Mouse (Mus musculus): ENCODE measurements around the gene Carmil2. TPM values are rescaled to one million over a fixed set of nuclear protein-coding genes. Genes with fewer than 3 reads are reported as not detected.
A peak's percentile ranks its signal among the peaks of the same experiment; 100 is the strongest.

The Carmil2 gene
- total RNA-seq, 2 experiments from 2014 or later, result 1.1 TPM; not detected in 1

DNA sequence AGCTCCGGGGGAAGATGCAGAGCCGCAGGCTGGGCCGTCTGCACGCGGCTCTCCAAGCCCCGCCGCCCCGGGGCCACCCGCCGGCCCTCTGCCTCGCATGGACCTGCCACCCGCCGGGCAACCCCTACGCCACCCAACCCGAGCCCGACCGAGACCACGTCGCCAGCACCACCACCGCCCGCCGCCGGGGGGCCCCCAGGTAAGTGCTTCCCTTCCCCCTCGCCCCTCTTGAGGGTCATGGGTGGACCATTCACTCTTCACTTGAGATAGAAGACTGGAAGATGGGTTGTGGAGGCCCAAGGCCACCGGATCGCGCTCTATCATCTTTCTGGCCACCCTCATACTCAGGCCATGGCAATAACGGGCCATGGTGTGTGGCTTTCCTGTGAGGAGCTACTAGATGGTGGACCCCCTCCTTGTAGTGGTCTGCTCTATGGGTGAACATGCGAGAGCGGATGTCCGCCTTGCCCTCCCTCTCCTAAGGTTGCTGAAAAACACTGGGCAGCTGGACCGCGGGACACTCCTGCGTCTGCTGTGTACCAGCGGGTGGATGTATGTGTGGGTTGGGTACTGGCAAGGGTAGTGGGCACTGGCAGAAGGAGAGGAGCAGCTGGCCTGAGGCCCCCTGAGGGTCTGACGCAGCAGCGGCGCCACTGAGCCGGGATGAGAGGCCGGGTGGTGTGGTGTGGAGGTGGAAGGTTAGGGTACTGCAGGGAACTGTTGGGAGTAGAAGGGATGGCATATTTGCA, 8.2 kb downstream of the Carmil2 start:
- DNase-seq, result no peak

DNA sequence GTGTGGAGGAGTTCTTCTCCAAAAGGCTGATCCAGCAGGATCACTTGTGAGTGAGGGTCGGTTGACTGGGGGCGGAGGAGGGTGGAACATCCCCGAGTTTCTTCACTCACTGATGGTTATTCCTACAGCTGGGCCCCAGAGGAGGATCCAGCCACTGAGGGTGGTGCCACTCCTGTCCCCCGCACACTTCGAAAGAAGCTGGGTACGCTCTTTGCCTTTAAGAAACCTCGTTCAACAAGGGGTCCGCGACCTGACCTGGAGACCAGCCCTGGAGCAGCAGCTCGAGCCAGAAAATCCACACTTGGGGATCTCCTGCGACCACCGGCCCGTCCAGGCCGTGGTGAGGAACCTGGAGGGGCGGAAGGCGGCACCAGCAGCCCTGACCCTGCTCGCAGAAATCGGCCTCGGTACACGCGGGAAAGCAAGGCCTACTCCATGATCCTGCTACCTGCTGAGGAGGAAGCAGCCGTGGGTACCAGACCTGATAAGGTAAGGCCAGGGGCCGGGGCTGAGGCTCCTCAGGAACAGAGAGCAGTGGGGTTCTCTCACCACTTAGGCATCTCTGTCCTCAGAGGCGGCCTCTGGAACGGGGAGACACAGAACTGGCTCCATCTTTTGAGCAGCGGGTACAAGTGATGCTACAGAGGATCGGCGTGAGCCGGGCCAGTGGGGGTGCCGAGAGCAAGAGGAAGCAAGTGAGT, 9.2 kb downstream of the Carmil2 start:
- intact Hi-C loops (cut with DNase I), result no loop called here
- no peak for DNase-seq

More for the DNA sequence above, 8.2 kb downstream of the Carmil2 start:
- intact Hi-C loops (cut with DNase I), result no loop called here

DNA sequence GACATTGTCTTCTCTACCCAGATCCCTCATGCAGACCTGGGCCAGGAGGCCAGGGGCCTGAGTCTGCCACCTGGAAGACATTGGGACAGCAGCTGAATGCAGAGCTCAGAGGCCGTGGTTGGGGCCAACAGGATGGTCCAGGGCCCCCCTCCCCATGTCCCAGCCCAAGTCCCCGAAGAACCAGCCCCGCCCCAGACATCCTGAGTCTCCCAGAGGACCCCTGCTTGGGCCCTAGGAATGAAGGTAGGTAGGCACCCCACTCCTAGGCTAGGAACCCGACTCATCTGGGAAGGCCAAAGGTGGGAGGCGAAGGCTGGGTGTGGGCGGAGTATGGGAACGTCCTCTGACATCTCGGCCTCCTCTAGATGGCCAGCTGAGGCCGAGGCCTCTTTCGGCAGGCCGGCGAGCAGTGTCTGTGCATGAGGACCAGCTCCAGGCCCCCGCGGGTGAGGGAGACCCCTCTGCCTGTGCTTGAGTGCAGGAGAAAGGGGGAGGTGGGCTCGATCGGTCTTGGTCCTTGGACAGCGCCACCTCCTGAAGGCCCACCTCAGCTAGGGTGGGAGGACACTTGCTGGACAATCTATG, 11.2 kb downstream of the Carmil2 start:
- intact Hi-C loops (cut with DNase I), result no loop called here

DNA sequence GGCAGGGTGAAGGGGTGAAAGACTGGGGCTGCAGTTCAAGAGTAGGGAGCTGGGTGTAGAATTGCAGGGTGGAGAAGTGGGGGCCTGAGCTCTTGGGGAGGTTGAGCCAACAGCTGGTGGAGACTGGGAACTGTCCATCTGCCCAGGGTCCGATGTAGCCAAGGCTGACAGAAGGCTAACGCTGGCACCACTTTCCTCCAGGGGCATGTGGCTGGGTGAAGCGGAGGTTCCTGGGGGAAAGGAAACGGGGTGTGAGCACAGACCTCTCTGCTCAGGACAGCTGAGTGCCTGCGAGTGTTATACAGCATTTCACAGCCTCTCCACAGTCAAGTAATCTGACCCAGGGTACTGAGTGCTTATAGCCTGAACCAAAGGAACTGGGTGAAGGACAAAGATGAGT, 12.7 kb downstream of the Carmil2 start:
- intact Hi-C loops (cut with DNase I), result no loop called here
- DNase-seq, result no peak

More for the DNA sequence above, 11.2 kb downstream of the Carmil2 start:
- DNase-seq, result no peak

DNA sequence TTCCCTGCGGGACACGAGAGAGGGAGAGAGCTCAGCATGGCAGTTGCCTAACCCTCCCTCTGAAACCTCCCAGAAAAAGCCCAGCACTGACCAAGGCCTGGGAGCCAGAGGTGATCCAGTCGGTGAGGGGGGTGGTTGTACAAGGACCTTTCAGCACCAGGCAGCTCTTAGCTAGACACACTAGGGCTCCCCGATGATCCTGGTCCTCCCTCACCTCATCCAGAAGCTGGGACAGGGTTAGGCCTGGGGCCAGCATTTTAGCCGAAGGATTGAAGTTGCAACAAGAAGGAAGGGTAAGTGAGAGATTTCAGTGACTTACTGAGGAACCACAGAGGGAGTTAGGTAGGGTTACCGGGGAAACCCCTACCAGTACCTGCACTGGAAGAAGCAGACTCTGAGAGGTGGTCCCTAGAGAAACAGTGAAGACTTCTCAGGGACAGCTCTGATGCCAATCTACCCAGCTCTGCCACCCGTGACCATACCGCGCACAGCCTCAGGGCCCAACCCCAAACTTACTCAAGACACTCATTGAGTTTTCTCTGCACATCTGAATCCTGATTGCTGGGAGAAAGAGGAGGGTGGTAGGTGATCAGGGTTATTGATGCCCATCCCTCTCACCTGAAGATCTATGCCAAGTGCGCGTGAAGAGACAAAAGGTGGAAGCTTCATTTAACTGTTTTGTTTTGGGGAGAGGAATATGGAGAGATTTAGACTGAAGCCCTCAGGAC, 13.6 kb downstream of the Carmil2 start:
- no peak for DNase-seq
- intact Hi-C loops (cut with DNase I), result no loop called here

DNA sequence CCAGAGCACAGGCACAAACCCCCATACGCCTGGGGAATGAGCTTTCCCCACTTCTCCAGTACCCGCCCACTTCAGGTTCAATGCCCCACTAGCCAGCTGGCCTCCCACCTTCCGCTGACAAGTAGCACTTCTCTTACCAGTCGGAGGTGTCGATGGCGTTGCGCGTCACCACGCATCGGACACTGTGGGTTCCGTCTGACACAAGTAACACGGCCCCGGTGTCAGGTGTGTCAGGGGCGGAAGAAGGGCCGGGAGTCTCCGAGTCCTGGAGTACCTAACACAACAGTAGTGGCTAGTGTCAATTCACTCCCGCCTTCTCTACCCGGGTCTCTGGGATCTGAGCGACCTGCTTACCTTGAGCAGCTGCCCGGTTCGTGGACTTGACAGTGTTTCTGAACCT, 14.5 kb downstream of the Carmil2 start:
- intact Hi-C loops (cut with DNase I), result no loop called here
- DNase-seq, result no peak

DNA sequence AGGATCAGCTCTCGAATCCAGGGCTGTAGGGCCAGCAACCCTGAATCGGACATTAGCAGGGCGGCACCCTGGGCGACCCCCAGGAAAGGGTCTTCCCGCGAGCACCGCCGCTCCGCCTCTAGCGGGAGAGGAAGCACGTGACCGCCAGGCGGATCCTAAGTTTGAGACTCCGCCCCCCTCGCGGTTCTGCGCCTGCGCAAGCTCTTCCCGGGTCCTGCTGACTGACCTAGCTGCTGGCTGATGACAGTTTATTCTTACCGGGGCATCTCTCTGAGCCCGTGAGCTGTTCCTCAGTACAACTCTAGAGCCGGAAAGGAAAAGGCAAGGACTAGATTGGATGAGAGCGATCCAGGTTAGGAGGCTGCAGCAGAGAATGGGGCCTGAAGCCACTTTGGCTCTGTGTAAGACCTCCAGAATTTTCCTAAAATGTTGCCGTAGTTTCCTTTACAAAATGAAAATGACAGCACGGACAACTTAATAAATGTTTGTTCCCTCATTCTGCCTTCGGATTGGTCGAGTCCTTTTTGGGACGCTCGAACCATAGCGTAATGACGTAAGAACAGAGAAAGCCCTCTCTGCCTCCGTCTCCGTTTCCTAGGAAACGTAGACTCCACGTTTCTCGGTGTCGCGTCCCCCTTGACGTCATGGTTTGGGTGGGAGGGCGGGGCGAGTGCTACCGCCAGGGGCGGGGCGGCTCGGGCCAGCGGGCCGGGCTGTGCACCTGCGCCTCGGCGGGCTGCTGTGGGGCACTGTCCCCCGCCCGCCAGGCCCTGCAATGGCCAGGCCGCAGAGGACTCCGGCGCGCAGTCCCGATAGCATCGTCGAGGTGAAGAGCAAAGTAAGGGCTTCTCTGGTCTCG, 15.1 kb downstream of the Carmil2 start, which contains the start of the genes Acd and Pard6a:
Gene Acd (minus strand): TSS at position 137 of the 859 bp plus-strand sequence.
Gene Pard6a (plus strand): TSS at position 183 of the 859 bp plus-strand sequence.
- intact Hi-C loops (cut with DNase I), result no loop called here
- DNase-seq, result peak; percentile 93 to 95

DNA sequence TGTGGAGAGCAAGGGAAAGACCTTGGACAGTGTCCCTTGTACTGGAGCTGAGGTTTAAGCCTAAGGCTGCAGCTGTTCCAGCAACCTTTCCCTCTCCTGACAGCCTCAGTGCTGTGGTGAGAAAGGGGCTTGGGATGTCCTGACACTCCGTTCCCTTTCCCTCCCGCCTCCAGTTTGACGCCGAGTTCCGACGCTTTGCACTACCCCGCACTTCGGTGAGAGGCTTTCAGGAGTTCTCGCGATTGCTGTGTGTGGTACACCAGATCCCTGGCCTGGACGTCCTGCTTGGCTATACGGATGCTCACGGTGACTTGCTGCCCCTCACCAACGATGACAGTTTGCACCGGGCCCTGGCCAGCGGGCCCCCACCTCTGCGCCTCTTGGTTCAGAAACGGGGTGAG, 15.9 kb downstream of the Carmil2 start:
- DNase-seq, result no peak
- intact Hi-C loops (cut with DNase I), result no loop called here

DNA sequence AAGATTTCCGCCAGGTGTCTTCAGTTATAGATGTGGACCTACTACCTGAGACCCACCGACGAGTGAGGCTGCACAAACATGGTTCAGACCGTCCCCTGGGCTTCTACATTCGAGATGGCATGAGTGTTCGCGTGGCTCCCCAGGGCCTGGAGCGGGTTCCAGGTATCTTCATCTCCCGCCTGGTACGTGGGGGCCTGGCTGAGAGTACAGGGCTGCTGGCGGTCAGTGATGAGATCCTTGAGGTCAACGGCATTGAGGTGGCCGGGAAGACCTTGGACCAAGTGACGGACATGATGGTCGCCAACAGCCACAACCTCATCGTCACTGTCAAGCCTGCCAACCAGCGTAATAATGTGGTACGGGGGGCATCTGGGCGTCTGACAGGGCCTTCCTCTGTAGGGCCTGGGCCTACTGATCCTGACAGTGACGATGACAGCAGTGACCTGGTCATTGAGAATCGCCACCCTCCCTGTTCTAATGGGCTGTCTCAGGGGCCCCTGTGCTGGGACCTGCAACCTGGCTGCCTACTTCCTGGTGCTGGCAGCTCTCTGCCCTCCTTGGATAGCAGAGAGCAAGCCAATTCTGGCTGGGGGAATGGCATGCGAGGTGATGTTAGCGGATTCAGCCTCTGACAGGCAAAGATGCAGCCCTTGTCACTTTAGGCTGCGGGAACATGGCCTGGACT, 16.8 kb downstream of the Carmil2 start:
- no peak for DNase-seq
- intact Hi-C loops (cut with DNase I), result no loop called here

DNA sequence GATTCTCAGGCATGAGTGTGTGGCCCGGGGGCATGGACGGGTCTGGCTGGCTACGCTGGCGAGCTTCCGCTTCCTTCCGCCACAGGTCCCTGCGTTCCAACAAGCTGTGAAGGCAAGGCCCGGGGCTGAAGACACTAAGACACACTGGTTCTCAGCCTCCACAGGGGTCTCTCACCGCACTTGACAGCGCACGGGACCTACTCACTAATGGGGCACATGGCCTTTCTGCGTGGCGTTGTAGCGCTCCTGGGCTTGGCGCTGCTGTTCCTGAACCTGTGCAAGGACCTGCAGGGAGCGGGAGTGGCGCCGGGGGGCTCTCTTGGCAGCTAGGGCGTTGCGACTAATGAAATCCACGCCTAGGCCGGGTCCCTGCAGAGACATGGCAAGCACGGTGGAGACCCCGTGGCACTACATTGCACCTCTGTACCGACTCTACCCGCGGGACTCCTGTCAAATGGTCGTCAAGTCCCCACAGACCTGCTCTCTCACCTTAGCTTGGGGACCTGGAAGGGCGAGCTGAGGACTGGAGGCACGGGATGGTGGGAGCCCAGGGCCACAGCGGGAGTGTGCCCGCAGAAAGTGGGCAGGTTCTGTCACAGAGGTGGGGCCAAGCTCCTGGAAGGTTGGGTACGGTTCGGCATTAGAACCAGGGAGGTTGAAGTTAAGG, 18.2 kb downstream of the Carmil2 start:
- DNase-seq, result peak in 1 of 2 experiments; percentile 8
- intact Hi-C loops (cut with DNase I), result no loop called here

DNA sequence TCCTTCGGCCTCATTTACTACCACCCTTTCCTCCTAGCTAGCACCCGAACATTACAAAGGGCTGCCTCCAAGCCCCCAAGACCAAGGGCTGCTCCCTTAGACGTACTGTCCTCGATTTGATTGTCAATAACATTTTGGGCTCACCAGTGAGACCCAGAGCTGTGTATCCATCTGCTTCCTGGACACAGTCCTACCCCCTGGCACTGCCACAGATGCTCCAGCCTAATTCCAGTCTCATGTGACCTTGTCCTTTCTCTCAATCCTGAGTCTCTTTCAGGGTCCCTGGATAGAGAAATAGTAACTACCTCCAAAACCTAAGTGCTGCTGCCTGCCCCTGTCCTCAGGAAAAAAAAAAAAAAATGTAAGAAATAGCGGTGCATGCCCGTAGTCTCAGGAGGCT, 18.9 kb downstream of the Carmil2 start:
- intact Hi-C loops (cut with DNase I), result no loop called here

DNA sequence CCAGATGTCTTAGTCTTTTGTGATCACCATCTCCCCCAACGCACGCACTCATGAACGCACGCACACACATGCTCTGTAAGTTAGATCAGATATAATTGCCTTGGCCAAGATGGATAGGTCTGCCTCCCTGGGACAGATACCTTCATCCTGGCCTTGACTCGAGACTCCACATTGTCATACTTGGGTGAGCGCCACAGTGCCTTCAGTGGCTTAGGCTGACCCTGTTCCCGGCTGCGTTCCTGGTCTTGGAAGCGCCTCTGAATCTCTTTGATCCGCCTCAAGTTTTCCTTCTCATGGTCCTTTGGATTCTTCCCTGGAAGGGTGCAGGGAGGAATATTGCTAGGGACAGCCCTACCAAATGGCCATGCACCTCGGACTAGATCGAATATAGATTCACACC, 20.4 kb downstream of the Carmil2 start:
- no peak for DNase-seq
- intact Hi-C loops (cut with DNase I), result no loop called here

More for the DNA sequence above, 18.9 kb downstream of the Carmil2 start:
- no peak for DNase-seq

DNA sequence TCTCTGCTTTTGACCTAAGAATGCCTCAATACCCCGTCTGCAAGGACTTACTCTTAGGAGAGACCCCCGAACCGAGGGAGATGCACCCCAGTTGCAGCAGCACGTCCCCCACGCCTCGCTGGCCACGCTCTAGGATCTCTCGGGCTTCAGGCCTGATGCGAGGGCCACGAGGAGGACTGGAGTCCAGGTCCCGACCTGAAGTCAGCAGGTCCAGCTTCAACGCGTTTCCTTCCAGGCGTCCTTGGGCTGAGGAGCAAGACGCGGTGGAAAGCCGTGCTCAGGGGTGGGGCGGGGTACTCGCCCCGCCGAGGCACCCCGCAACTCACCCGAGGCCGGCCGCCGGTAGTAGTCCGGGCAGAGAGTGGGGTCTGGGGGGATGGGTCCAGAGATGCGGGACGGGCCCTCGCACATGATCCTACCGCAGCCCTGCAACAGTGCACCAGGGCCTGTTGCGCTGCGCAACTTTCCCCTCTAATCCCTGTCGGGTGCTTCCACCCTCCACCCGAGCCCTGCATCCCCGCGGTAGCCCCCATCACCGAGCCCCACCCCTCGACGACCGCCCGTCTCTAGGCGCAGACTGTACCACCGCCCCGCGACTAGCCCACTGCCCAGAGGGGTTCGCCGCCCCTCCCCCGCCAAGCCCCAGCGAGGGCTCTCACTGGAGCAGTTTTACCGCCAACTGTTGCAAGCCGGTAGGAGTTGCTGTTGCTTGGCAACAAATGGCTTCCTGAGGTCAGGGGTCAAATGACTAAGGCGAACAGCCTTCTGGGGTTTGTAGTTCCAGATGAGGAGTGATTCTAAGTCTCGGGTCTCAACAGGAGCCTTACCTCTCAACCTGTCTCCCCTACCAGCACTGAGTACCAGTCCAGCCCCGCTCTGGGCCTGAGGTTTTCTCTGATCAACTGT, 21.7 kb downstream of the Carmil2 start, which contains the start of the genes 4933405L10Rik and Enkd1:
Gene 4933405L10Rik (plus strand): TSS at position 158 of the 906 bp plus-strand sequence.
Gene Enkd1 (minus strand): TSS at position 713 of the 906 bp plus-strand sequence.
- peak; percentile 60 to 72 for DNase-seq
- intact Hi-C loops (cut with DNase I), result no loop called here

DNA sequence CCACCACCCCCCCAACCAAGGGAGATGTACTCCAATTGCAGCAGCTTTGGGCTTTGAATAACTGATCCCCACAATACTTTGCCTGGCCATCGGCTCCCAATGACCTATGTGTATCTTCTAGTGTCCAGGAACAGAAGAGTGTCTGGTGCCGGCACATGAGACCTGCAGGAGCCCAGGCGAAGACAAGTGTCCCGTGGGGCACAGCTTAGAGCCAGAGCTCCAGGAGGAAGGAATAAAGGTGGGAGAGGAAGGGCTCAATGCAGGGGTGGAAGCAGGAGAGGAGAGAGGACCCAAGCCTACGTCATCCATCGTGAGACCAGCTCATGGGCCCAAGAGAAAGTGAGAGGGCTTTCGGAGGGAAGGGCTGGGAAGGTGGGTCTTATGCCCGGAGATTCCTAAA, 22.6 kb downstream of the Carmil2 start:
- DNase-seq, result no peak
- intact Hi-C loops (cut with DNase I), result no loop called here

DNA sequence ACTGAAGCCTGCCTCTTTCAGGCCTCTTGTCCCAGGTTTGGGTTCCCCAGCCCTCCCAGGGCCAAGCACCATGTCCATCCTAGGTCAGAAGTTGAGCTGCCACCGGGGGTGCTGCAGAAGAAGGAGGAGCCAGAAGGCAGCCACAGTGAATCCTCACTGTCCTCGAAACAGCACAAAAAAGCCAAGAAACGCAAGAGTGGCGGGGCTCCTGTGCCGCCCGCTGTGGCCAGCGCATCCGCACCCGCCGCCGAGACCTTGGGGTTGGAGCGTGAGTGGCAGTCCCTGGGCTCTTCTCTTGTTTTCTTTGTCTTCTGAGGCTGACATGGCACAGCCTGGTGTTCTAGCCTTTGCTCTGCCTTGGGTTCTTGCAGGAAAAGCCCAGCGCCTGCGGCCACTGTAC, 23.2 kb downstream of the Carmil2 start:
- DNase-seq, result no peak
- intact Hi-C loops (cut with DNase I), result no loop called here

DNA sequence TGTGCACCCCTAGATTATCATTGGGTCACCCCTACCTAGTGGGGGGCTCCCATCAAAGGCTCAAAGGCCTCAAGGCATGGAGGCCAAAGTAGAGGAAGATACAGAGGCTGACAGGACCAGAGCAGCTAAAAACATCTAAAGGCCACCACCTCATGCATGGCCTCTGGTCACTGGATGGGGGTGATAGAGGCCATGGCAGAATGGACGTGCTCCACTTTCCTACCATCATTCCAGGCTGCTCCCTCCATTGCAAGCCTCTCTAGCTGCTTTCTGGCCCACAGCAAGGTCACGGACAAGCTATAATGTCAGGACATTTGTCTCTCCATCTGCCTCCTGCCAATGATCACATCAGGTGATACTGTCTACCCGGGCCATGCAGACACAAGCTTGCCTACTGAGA, 26.2 kb downstream of the Carmil2 start:
- intact Hi-C loops (cut with DNase I), result loop anchor here (5.0 to 10.0 kb wide), 3 partner anchors 60 to 313 kb away; no protein-coding TSS in a partner anchor
- no peak for DNase-seq

DNA sequence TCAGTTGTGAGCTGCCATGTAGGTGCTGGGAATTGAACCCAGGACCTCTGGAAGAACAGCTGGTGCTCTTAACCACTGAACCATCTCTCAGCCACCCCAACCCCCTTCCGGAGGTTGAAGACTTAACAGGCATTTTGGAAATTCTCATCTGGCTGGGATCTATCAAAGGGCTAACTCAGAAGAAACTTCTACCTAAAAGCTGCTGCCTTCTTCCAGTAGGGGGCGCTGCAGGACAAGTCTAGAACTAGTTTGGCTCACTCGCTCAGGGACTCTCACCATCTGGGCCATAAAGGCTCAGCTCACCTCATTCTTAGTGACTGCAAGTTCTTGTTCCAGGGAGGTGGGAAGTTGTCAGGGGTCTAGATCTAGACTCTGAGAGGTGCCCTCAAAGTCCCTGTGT, 28.1 kb downstream of the Carmil2 start:
- intact Hi-C loops (cut with DNase I), result loop anchor here (5.0 to 10.0 kb wide), 3 partner anchors 58 to 311 kb away; no protein-coding TSS in a partner anchor
- peak; percentile 79 to 87 for DNase-seq
